Mouse (Mus musculus): ENCODE data around the gene Fn1. TPM values are rescaled to one million over a fixed set of nuclear protein-coding genes. Genes with fewer than 3 reads are reported as not detected.

Gene Fn1
- polyA plus RNA-seq, 2 experiments, result 232 to 628 TPM

GRCm38 (mm10) chr1:71658632-71659031 lies 5.6 kb upstream of the Fn1 start:
- Histone ChIP-seq H3K4me2 (replicated peaks; ENCODE audit: low read depth, low read length, severe bottlenecking) (no peak overlapping the region), H3K4me1 (ENCODE audit: control insufficient read depth, insufficient read depth, low read length) (peaks cover 11% of the 10 kb centered on the region), H3K27me3 (ENCODE audit: control insufficient read depth, insufficient read depth, low read length) (no peaks in the 10 kb centered on the region), H3K27ac (replicated peaks; ENCODE audit: low read depth, low read length) (no peak overlapping the region), H3K9me3 (ENCODE audit: control insufficient read depth, low read length) (0 out of 2 replicates have a peak, but pooled peaks cover 5% of the 10 kb centered on the region), H3K36me3 (ENCODE audit: control insufficient read depth, insufficient read depth, low read length) (no peaks in the 10 kb centered on the region), H3K9ac (ENCODE audit: low read depth, low read length, severe bottlenecking) (no peak overlapping the region), H3K4me3 (replicated peaks; ENCODE audit: low read length) (no peak overlapping the region)
- DNase-seq (ENCODE audit: low spot score) (no peak), ATAC-seq (ENCODE audit: low FRiP score, low read depth) (no peak)
- no peak for TF ChIP-seq POLR2A (IDR thresholded peaks at IDR 0.05; ENCODE audit: borderline replicate concordance, extremely low read depth, insufficient read depth, insufficient read length)
- 56% methylated on average over 6 of the region's 6 CpGs for WGBS

DNA sequence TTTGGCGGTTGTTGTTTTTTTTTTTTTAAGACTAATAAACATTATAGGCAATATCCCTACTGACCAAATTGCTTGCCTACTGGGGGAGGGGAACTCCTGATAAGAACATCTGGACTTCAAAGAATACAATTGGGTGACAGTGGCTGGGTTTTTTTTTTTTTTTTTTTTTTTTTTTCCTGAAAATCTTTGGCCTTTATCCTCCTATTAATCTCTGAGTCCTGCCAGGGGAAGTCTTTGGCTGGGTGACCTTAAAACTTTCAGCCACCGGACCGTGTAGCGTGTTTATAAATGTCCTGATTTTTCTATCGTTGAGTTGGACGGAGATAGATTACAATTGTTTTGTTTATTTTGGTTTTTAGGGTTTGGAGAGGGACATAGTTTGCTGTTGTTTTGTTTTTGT lies 3.3 kb upstream of the Fn1 start:
- Histone ChIP-seq H3K9me3 (ENCODE audit: control insufficient read depth, low read length) (no peaks in the 10 kb centered on the region), H3K4me3 (replicated peaks; ENCODE audit: low read length) (no peak overlapping the region), H3K9ac (ENCODE audit: low read depth, low read length, severe bottlenecking) (no peak overlapping the region), H3K4me2 (replicated peaks; ENCODE audit: low read depth, low read length, severe bottlenecking) (no peak overlapping the region), H3K27me3 (ENCODE audit: control insufficient read depth, insufficient read depth, low read length) (no peaks in the 10 kb centered on the region), H3K36me3 (ENCODE audit: control insufficient read depth, insufficient read depth, low read length) (no peaks in the 10 kb centered on the region), H3K27ac (replicated peaks; ENCODE audit: low read depth, low read length) (no peak overlapping the region), H3K4me1 (ENCODE audit: control insufficient read depth, insufficient read depth, low read length) (peaks cover 11% of the 10 kb centered on the region)
- TF ChIP-seq POLR2A (IDR thresholded peaks at IDR 0.05; ENCODE audit: borderline replicate concordance, extremely low read depth, insufficient read depth, insufficient read length), result no peak
- ATAC-seq (ENCODE audit: low FRiP score, low read depth), result no peak
- no peak for DNase-seq (ENCODE audit: low spot score)
- 48% methylated on average over 6 of the region's 6 CpGs for WGBS

DNA sequence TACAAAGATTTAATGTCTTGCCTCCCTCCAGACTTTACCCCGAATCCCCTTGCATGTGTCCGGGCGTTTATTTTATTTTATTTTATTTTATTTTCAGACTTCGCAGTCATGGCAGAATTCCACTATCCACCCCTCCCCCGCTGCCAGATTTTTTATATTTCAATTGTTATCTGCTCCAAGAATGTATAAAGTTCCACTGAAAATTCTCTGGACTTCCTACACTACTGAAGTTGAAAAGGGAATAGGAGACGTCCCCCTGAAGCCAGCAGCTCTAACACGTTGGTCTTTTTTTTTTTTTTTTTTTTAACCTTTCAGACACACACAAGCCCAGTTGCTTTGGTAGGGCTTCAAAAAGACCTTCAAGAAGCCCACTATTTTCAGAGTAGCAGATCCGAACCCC lies 1.2 kb upstream of the Fn1 start:
- peaks cover 14% of the 10 kb centered on the region for H3K36me3 ChIP-seq (ENCODE audit: control insufficient read depth, insufficient read depth, low read length)
- peaks cover 21% of the 10 kb centered on the region for H3K4me1 ChIP-seq (ENCODE audit: control insufficient read depth, insufficient read depth, low read length)
- no peaks in the 10 kb centered on the region for H3K9me3 ChIP-seq (ENCODE audit: control insufficient read depth, low read length)
- peak overlapping the region; percentile 92 for H3K4me2 ChIP-seq (replicated peaks; ENCODE audit: low read depth, low read length, severe bottlenecking)
- peak overlapping the region; percentile 85 for H3K9ac ChIP-seq (ENCODE audit: low read depth, low read length, severe bottlenecking)
- H3K4me3 ChIP-seq (replicated peaks; ENCODE audit: low read length), result peak overlapping the region; percentile 88
- WGBS, result 8% methylated on average over 8 of the region's 8 CpGs
- H3K27me3 ChIP-seq (ENCODE audit: control insufficient read depth, insufficient read depth, low read length), result no peaks in the 10 kb centered on the region
- no peak for TF ChIP-seq POLR2A (IDR thresholded peaks at IDR 0.05; ENCODE audit: borderline replicate concordance, extremely low read depth, insufficient read depth, insufficient read length)
- H3K27ac ChIP-seq (replicated peaks; ENCODE audit: low read depth, low read length), result peak overlapping the region; percentile 97
- no peak for ATAC-seq (ENCODE audit: low FRiP score, low read depth)
- no peak for DNase-seq (ENCODE audit: low spot score)

- H3K36me3 ChIP-seq (ENCODE audit: control insufficient read depth, insufficient read depth, low read length), result peaks cover 20% of the 10 kb centered on the region
- no peaks in the 10 kb centered on the region for H3K27me3 ChIP-seq (ENCODE audit: control insufficient read depth, insufficient read depth, low read length)
- no peaks in the 10 kb centered on the region for H3K9me3 ChIP-seq (ENCODE audit: control insufficient read depth, low read length)
- peak overlapping the region; percentile 97 for H3K27ac ChIP-seq (replicated peaks; ENCODE audit: low read depth, low read length)
- peak overlapping the region; percentile 92 for H3K4me2 ChIP-seq (replicated peaks; ENCODE audit: low read depth, low read length, severe bottlenecking)
- under 1% methylated on average over 23 of the region's 24 CpGs for WGBS
- H3K4me3 ChIP-seq (replicated peaks; ENCODE audit: low read length), result peak overlapping the region; percentile 88
- DNase-seq (ENCODE audit: low spot score) (peak; percentile 35), ATAC-seq (ENCODE audit: low FRiP score, low read depth) (no peak; the same call in none of the 2 replicates)
- peaks cover 21% of the 10 kb centered on the region for H3K4me1 ChIP-seq (ENCODE audit: control insufficient read depth, insufficient read depth, low read length)
- TF ChIP-seq POLR2A (IDR thresholded peaks at IDR 0.05; ENCODE audit: borderline replicate concordance, extremely low read depth, insufficient read depth, insufficient read length), result no peak
- H3K9ac ChIP-seq (ENCODE audit: low read depth, low read length, severe bottlenecking), result peak overlapping the region; percentile 85
Measured at GRCm38 (mm10) chr1:71653400-71654159, 580 bp upstream of the Fn1 start.

DNA sequence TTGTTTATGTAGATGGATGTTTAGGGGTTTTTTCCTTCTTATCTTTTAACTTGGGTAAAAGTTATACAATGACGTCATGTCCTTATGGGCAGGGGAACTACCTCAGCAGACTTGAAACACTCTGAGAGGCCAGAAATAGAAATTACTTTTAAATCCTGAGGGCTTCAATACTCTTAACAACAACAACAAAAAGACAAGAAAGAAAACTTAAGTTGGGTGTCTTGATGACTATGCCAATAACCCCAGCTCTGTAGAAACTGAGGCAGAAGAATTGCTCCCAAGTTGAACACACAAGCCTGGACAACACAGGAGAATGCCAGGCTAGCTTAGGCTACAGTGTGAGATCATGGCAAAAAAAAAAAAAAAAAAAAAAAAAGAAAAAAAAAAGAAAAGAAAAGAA lies 1.2 kb downstream of the Fn1 start:
- peaks cover 20% of the 10 kb centered on the region for H3K4me1 ChIP-seq (ENCODE audit: control insufficient read depth, insufficient read depth, low read length)
- DNase-seq (ENCODE audit: low spot score) (no peak), ATAC-seq (ENCODE audit: low FRiP score, low read depth) (no peak)
- no peak for TF ChIP-seq POLR2A (IDR thresholded peaks at IDR 0.05; ENCODE audit: borderline replicate concordance, extremely low read depth, insufficient read depth, insufficient read length)
- H3K9ac ChIP-seq (ENCODE audit: low read depth, low read length, severe bottlenecking), result peak overlapping the region; percentile 85
- peak overlapping the region; percentile 14; the same call in 1 of the 2 replicates for H3K27ac ChIP-seq (replicated peaks; ENCODE audit: low read depth, low read length)
- peaks cover 38% of the 10 kb centered on the region for H3K36me3 ChIP-seq (ENCODE audit: control insufficient read depth, insufficient read depth, low read length)
- H3K9me3 ChIP-seq (ENCODE audit: control insufficient read depth, low read length), result no peaks in the 10 kb centered on the region
- H3K27me3 ChIP-seq (ENCODE audit: control insufficient read depth, insufficient read depth, low read length), result no peaks in the 10 kb centered on the region
- peak overlapping the region; percentile 88 for H3K4me3 ChIP-seq (replicated peaks; ENCODE audit: low read length)
- 16% methylated on average over 1 of the region's 1 CpGs for WGBS
- peak overlapping the region; percentile 92 for H3K4me2 ChIP-seq (replicated peaks; ENCODE audit: low read depth, low read length, severe bottlenecking)
